18 mouse cellular contexts compared by ENCODE assay signal in genomic region chr13:5060462-5060861, GRCm38 (mm10).
DNase-seq lines count a peak whose midpoint lies in the region; ATAC-seq and TF ChIP-seq lines count a peak whose summit lies in the region.
"Had no signal": no experiment of that assay in that cellular context is flagged by ENCODE, and none has a peak within 500 bp of the region (broad histone marks: within the 10 kb centered on the region; RNA-seq: fewer than 3 reads in every experiment).

No protein-coding gene starts in this region.

- H3K4me3 ChIP-seq in stomach, postnatal 0 days (ENCODE audit: low read depth, low read length): no peak overlapping the region
- H3K4me3 ChIP-seq: embryonic facial prominence, embryonic 12.5 days; forebrain, embryonic 13.5 days; left cerebral cortex, adult 2 months; limb, embryonic 13.5 days had no signal

- no peaks in the 10 kb centered on the region for H3K27me3 ChIP-seq in stomach, postnatal 0 days (ENCODE audit: control insufficient read depth, insufficient read depth, low read length)
- H3K27me3 ChIP-seq: embryonic facial prominence, embryonic 12.5 days; forebrain, embryonic 13.5 days; limb, embryonic 13.5 days had no signal

- H3K9ac ChIP-seq in stomach, postnatal 0 days (ENCODE audit: low read length): no peak overlapping the region
- H3K9ac ChIP-seq: embryonic facial prominence, embryonic 12.5 days; forebrain, embryonic 13.5 days; limb, embryonic 13.5 days had no signal

- no peak for TF ChIP-seq CTCF in stomach, postnatal 0 days (IDR thresholded peaks at IDR 0.05; ENCODE audit: low read depth)

- WGBS in stomach, postnatal 0 days: 18% methylated on average over 2 of the region's 2 CpGs

- H3K27ac ChIP-seq in stomach, postnatal 0 days (replicated peaks): no peak overlapping the region
- H3K27ac ChIP-seq: embryonic facial prominence, embryonic 12.5 days; forebrain, embryonic 13.5 days; left cerebral cortex, adult 2 months; limb, embryonic 13.5 days had no signal

- peak; percentile 34 for ATAC-seq in frontal cortex, adult (ENCODE audit: low TSS enrichment)
- ATAC-seq in stomach, postnatal 0 days (ENCODE audit: low FRiP score, low TSS enrichment): peak; percentile 60; the same call in 1 of the 2 replicates
- ATAC-seq: forebrain, embryonic 13.5 days had no signal

- no peak overlapping the region for H3K4me2 ChIP-seq in stomach, postnatal 0 days (replicated peaks; ENCODE audit: low read depth)
- H3K4me2 ChIP-seq: embryonic facial prominence, embryonic 12.5 days; forebrain, embryonic 13.5 days; heart, embryonic 11.5 days; limb, embryonic 13.5 days; midbrain, embryonic 11.5 days had no signal

- no peaks in the 10 kb centered on the region for H3K36me3 ChIP-seq in stomach, postnatal 0 days (ENCODE audit: control insufficient read depth, insufficient read depth, low read length)
- H3K36me3 ChIP-seq: embryonic facial prominence, embryonic 12.5 days; limb, embryonic 13.5 days had no signal

- no peaks in the 10 kb centered on the region for H3K9me3 ChIP-seq in stomach, postnatal 0 days (ENCODE audit: control insufficient read depth, low read length)
- H3K9me3 ChIP-seq: embryonic facial prominence, embryonic 12.5 days; forebrain, embryonic 13.5 days; limb, embryonic 13.5 days had no signal

- DNase-seq in frontal cortex, postnatal 14 days (ENCODE audit: low spot score in 2 of 2): no peak
- peak; percentile 2 to 5 for DNase-seq in right cerebral cortex, adult 2 months (ENCODE audit: low spot score in 2 of 2)
- DNase-seq in right cerebral cortex, adult 18-20 months: no peak
- DNase-seq in embryo, embryonic 9.5 days (ENCODE audit: extremely low spot score): peak; percentile 4
- DNase-seq in stomach, postnatal 0 days (ENCODE audit: low spot score): no peak
- DNase-seq in gastrocnemius, postnatal 10 days: no peak
- DNase-seq in frontal cortex, adult 2 months (ENCODE audit: extremely low spot score in 1 of 2, low spot score in 1 of 2): no peak
- DNase-seq: adrenal gland, adult 8-10 months; cerebellum, adult 9-11 months; heart, postnatal 4 days; kidney, adult 8-10 months had no signal

- no peak for TF ChIP-seq EP300 in stomach, postnatal 0 days (optimal IDR thresholded peaks at IDR 0.05)

- no peaks in the 10 kb centered on the region for H3K4me1 ChIP-seq in stomach, postnatal 0 days (replicated peaks; ENCODE audit: control insufficient read depth, insufficient read depth)
- H3K4me1 ChIP-seq: embryonic facial prominence, embryonic 12.5 days; forebrain, embryonic 13.5 days; limb, embryonic 13.5 days had no signal

Comparison
In these comparisons a context has a peak if more than half of its experiments do, and no peak if none do; other contexts are left out.
1. DNase-seq: peak in right cerebral cortex, adult 2 months (2 of 2) and embryo, embryonic 9.5 days (single experiment); none in frontal cortex, postnatal 14 days (0 of 2), right cerebral cortex, adult 18-20 months (single experiment), stomach, postnatal 0 days (single experiment), gastrocnemius, postnatal 10 days (single experiment) and frontal cortex, adult 2 months (0 of 2).